Mouse (Mus musculus): ENCODE measurements around the gene Amz1. TPM values are rescaled to one million over a fixed set of nuclear protein-coding genes. Genes with fewer than 3 reads are reported as not detected.
A peak's percentile ranks its signal among the peaks of the same experiment; 100 is the strongest.

The Amz1 gene
- polyA plus RNA-seq, 1 experiment from 2014 or later: 2.9 TPM

- Histone ChIP-seq H3K4me1 (ENCODE audit: control insufficient read depth, insufficient read depth, low read length) (peaks cover 5% of the 10 kb centered on the region; the same call in 1 of the 2 replicates), H3K4me2 (ENCODE audit: low read depth, low read length) (no peak overlapping the region), H3K9me3 (ENCODE audit: control insufficient read depth, low read length) (no peaks in the 10 kb centered on the region), H3K4me3 (ENCODE audit: low read depth, low read length) (no peak overlapping the region), H3K9ac (replicated peaks; ENCODE audit: low read depth, low read length) (no peak overlapping the region), H3K27ac (ENCODE audit: low read depth, low read length) (no peak overlapping the region), H3K36me3 (ENCODE audit: control insufficient read depth, insufficient read depth, low read length) (peaks cover 38% of the 10 kb centered on the region), H3K27me3 (ENCODE audit: control insufficient read depth, insufficient read depth, low read length) (no peaks in the 10 kb centered on the region)
- WGBS: 95% methylated on average over 6 of the region's 6 CpGs
- no peak for ATAC-seq (ENCODE audit: low read depth)
Measured at GRCm38 (mm10) chr5:140710315-140710714, 13.6 kb upstream of the Amz1 start.

- peaks cover 44% of the 10 kb centered on the region for H3K36me3 ChIP-seq (ENCODE audit: control insufficient read depth, insufficient read depth, low read length)
- ATAC-seq (ENCODE audit: low read depth): no peak
- 82% methylated on average over 5 of the region's 5 CpGs for WGBS
Measured at GRCm38 (mm10) chr5:140711040-140711439, 12.9 kb upstream of the Amz1 start.

GRCm38 (mm10) chr5:140720773-140721172, 3.2 kb upstream of the Amz1 start:
- H3K9ac ChIP-seq (replicated peaks; ENCODE audit: low read depth, low read length): no peak overlapping the region
- peaks cover 26% of the 10 kb centered on the region for H3K36me3 ChIP-seq (ENCODE audit: control insufficient read depth, insufficient read depth, low read length)
- no peak overlapping the region for H3K4me3 ChIP-seq (ENCODE audit: low read depth, low read length)
- H3K27me3 ChIP-seq (ENCODE audit: control insufficient read depth, insufficient read depth, low read length): no peaks in the 10 kb centered on the region
- no peak for ATAC-seq (ENCODE audit: low read depth)
- H3K4me1 ChIP-seq (ENCODE audit: control insufficient read depth, insufficient read depth, low read length): peaks cover 5% of the 10 kb centered on the region; the same call in 1 of the 2 replicates
- WGBS: 84% methylated on average over 7 of the region's 7 CpGs
- no peak overlapping the region for H3K27ac ChIP-seq (ENCODE audit: low read depth, low read length)
- no peak overlapping the region for H3K4me2 ChIP-seq (ENCODE audit: low read depth, low read length)
- no peaks in the 10 kb centered on the region for H3K9me3 ChIP-seq (ENCODE audit: control insufficient read depth, low read length)

More at GRCm38 (mm10) chr5:140711040-140711439, 12.9 kb upstream of the Amz1 start:
- Histone ChIP-seq H3K4me3 (ENCODE audit: low read depth, low read length) (no peak overlapping the region), H3K4me2 (ENCODE audit: low read depth, low read length) (no peak overlapping the region), H3K9me3 (ENCODE audit: control insufficient read depth, low read length) (no peaks in the 10 kb centered on the region), H3K27ac (ENCODE audit: low read depth, low read length) (no peak overlapping the region), H3K4me1 (ENCODE audit: control insufficient read depth, insufficient read depth, low read length) (peaks cover 2% of the 10 kb centered on the region; the same call in 1 of the 2 replicates), H3K9ac (replicated peaks; ENCODE audit: low read depth, low read length) (no peak overlapping the region), H3K27me3 (ENCODE audit: control insufficient read depth, insufficient read depth, low read length) (no peaks in the 10 kb centered on the region)

- Histone ChIP-seq H3K4me3 (ENCODE audit: low read depth, low read length) (no peak overlapping the region), H3K4me2 (ENCODE audit: low read depth, low read length) (no peak overlapping the region), H3K9ac (replicated peaks; ENCODE audit: low read depth, low read length) (no peak overlapping the region), H3K27me3 (ENCODE audit: control insufficient read depth, insufficient read depth, low read length) (no peaks in the 10 kb centered on the region), H3K27ac (ENCODE audit: low read depth, low read length) (no peak overlapping the region), H3K4me1 (ENCODE audit: control insufficient read depth, insufficient read depth, low read length) (peaks cover 5% of the 10 kb centered on the region; the same call in 1 of the 2 replicates), H3K9me3 (ENCODE audit: control insufficient read depth, low read length) (no peaks in the 10 kb centered on the region), H3K36me3 (ENCODE audit: control insufficient read depth, insufficient read depth, low read length) (peaks cover 19% of the 10 kb centered on the region)
- ATAC-seq (ENCODE audit: low read depth): no peak
- WGBS: 89% methylated on average over 3 of the region's 3 CpGs
Measured at GRCm38 (mm10) chr5:140722121-140722520, 1.8 kb upstream of the Amz1 start.

GRCm38 (mm10) chr5:140726062-140726839, 2.3 kb downstream of the Amz1 start:
- 60% methylated on average over 7 of the region's 7 CpGs for WGBS
- H3K27ac ChIP-seq (ENCODE audit: low read depth, low read length): peak overlapping the region; percentile 57
- no peaks in the 10 kb centered on the region for H3K27me3 ChIP-seq (ENCODE audit: control insufficient read depth, insufficient read depth, low read length)
- no peak overlapping the region for H3K4me3 ChIP-seq (ENCODE audit: low read depth, low read length)
- H3K4me1 ChIP-seq (ENCODE audit: control insufficient read depth, insufficient read depth, low read length): peaks cover 5% of the 10 kb centered on the region; the same call in 1 of the 2 replicates
- no peak overlapping the region for H3K9ac ChIP-seq (replicated peaks; ENCODE audit: low read depth, low read length)
- H3K36me3 ChIP-seq (ENCODE audit: control insufficient read depth, insufficient read depth, low read length): no peaks in the 10 kb centered on the region
- H3K9me3 ChIP-seq (ENCODE audit: control insufficient read depth, low read length): no peaks in the 10 kb centered on the region
- peak; percentile 75 for ATAC-seq (ENCODE audit: low read depth)
- H3K4me2 ChIP-seq (ENCODE audit: low read depth, low read length): no peak overlapping the region

GRCm38 (mm10) chr5:140726946-140727740, 3.2 kb downstream of the Amz1 start:
- Histone ChIP-seq H3K9ac (replicated peaks; ENCODE audit: low read depth, low read length) (no peak overlapping the region), H3K9me3 (ENCODE audit: control insufficient read depth, low read length) (no peaks in the 10 kb centered on the region), H3K27ac (ENCODE audit: low read depth, low read length) (no peak overlapping the region), H3K4me1 (ENCODE audit: control insufficient read depth, insufficient read depth, low read length) (peaks cover 5% of the 10 kb centered on the region; the same call in 1 of the 2 replicates), H3K36me3 (ENCODE audit: control insufficient read depth, insufficient read depth, low read length) (no peaks in the 10 kb centered on the region), H3K27me3 (ENCODE audit: control insufficient read depth, insufficient read depth, low read length) (no peaks in the 10 kb centered on the region), H3K4me2 (ENCODE audit: low read depth, low read length) (no peak overlapping the region), H3K4me3 (ENCODE audit: low read depth, low read length) (no peak overlapping the region)
- no peak for ATAC-seq (ENCODE audit: low read depth)
- 78% methylated on average over 17 of the region's 17 CpGs for WGBS

- Histone ChIP-seq H3K27ac (ENCODE audit: low read depth, low read length) (no peak overlapping the region), H3K4me1 (ENCODE audit: control insufficient read depth, insufficient read depth, low read length) (peaks cover 5% of the 10 kb centered on the region; the same call in 1 of the 2 replicates), H3K4me3 (ENCODE audit: low read depth, low read length) (no peak overlapping the region), H3K4me2 (ENCODE audit: low read depth, low read length) (no peak overlapping the region), H3K27me3 (ENCODE audit: control insufficient read depth, insufficient read depth, low read length) (peaks cover 7% of the 10 kb centered on the region; the same call in 1 of the 2 replicates), H3K9ac (replicated peaks; ENCODE audit: low read depth, low read length) (no peak overlapping the region), H3K9me3 (ENCODE audit: control insufficient read depth, low read length) (no peaks in the 10 kb centered on the region), H3K36me3 (ENCODE audit: control insufficient read depth, insufficient read depth, low read length) (no peaks in the 10 kb centered on the region)
- no peak for ATAC-seq (ENCODE audit: low read depth)
- WGBS: 92% methylated on average over 11 of the region's 11 CpGs
Measured at GRCm38 (mm10) chr5:140731040-140731797, 7.3 kb downstream of the Amz1 start.

GRCm38 (mm10) chr5:140732195-140732594, 8.3 kb downstream of the Amz1 start:
- Histone ChIP-seq H3K4me1 (ENCODE audit: control insufficient read depth, insufficient read depth, low read length) (peaks cover 5% of the 10 kb centered on the region; the same call in 1 of the 2 replicates), H3K9me3 (ENCODE audit: control insufficient read depth, low read length) (no peaks in the 10 kb centered on the region), H3K4me2 (ENCODE audit: low read depth, low read length) (no peak overlapping the region), H3K27me3 (ENCODE audit: control insufficient read depth, insufficient read depth, low read length) (peaks cover 13% of the 10 kb centered on the region; the same call in 1 of the 2 replicates), H3K27ac (ENCODE audit: low read depth, low read length) (no peak overlapping the region), H3K36me3 (ENCODE audit: control insufficient read depth, insufficient read depth, low read length) (no peaks in the 10 kb centered on the region), H3K9ac (replicated peaks; ENCODE audit: low read depth, low read length) (no peak overlapping the region), H3K4me3 (ENCODE audit: low read depth, low read length) (no peak overlapping the region)
- no peak for ATAC-seq (ENCODE audit: low read depth)
- WGBS: 65% methylated on average over 4 of the region's 4 CpGs

Measured in neural tube, embryonic 14.5 days (tissue).